Mouse (Mus musculus) kidney, embryonic 14.5 days (tissue): ENCODE measurements at regions not wholly inside any gene's neighbourhood (a gene's known extent, or its start where the extent isn't known, plus 50 kb on each side); places are given as distances from the start of the nearest gene placed in this dataset.

Experiments used
- ATAC-seq: fragments of 200-750 bp; cut with Nextera tagmentation; 2 replicates; pipeline ENCODE4 v1.8.0; 2017; ENCODE audit warnings: moderate number of reproducible peaks, mild to moderate bottlenecking, moderate TSS enrichment, moderate library complexity; ENCODE audit not compliant: low FRiP score, low TSS enrichment
- H3K27ac ChIP-seq: fragments of 300-500 bp; sonication (generic); 2 replicates; pipeline ENCODE4 v1.5.1; 2014; ENCODE audit warnings: low read depth, mild to moderate bottlenecking, low read length, moderate library complexity, mixed read lengths
- H3K27me3 ChIP-seq: fragments of 300-500 bp; sonication (generic); 2 replicates; pipeline ENCODE4 v1.6.1; 2014; ENCODE audit warnings: mild to moderate bottlenecking, low read length; ENCODE audit not compliant: control insufficient read depth, insufficient read depth
- H3K36me3 ChIP-seq: fragments of 300-500 bp; sonication (generic); 2 replicates; pipeline ENCODE4 v1.6.1; 2014; ENCODE audit warnings: low read length, mixed read lengths; ENCODE audit not compliant: control insufficient read depth, insufficient read depth
- H3K4me1 ChIP-seq: fragments of 300-500 bp; sonication (generic); 2 replicates; pipeline ENCODE4 v1.6.1; 2014; ENCODE audit warnings: low read length, mixed read lengths; ENCODE audit not compliant: control insufficient read depth, insufficient read depth
- H3K4me2 ChIP-seq: fragments of 300-500 bp; sonication (generic); replicated peaks from 2 replicates; pipeline ENCODE4 v1.6.1; 2014; ENCODE audit warnings: low read depth, mild to moderate bottlenecking, low read length
- H3K4me3 ChIP-seq: fragments of 300-500 bp; sonication (generic); 2 replicates; pipeline ENCODE4 v1.5.1; 2014; ENCODE audit warnings: mild to moderate bottlenecking, low read length
- H3K9ac ChIP-seq: fragments of 300-500 bp; sonication (generic); 2 replicates; pipeline ENCODE4 v1.6.1; 2014; ENCODE audit warnings: low read depth, mild to moderate bottlenecking, low read length, moderate library complexity
- H3K9me3 ChIP-seq: fragments of 300-500 bp; sonication (generic); 2 replicates; pipeline ENCODE4 v1.6.1; 2016; ENCODE audit warnings: low read length; ENCODE audit not compliant: control insufficient read depth
- WGBS: fragments of 180-500 bp; shearing (Covaris S2); extraction: QIAGEN DNeasy Blood & Tissue Kit; methylation state at CpG from one replicate; pipeline ENCODE4 v1.1.7; 2014; 5-methylcytosine and 5-hydroxymethylcytosine counted together

GRCm38 (mm10) chr9:47429691-47430090 lies 100.3 kb upstream of the Cadm1 start:
- Histone ChIP-seq H3K4me3 (no peak overlapping the region), H3K4me1 (no peaks in the 10 kb centered on the region), H3K4me2 (no peak overlapping the region), H3K9me3 (no peaks in the 10 kb centered on the region), H3K36me3 (no peaks in the 10 kb centered on the region), H3K9ac (no peak overlapping the region), H3K27ac (no peak overlapping the region), H3K27me3 (no peaks in the 10 kb centered on the region)
- no CpG with 5 or more reads among the region's 1 CpGs for WGBS
- no peak for ATAC-seq

GRCm38 (mm10) chr9:47432715-47433114 lies 97.3 kb upstream of the Cadm1 start:
- H3K4me3 ChIP-seq: no peak overlapping the region
- H3K27ac ChIP-seq: no peak overlapping the region
- no peaks in the 10 kb centered on the region for H3K27me3 ChIP-seq
- no peaks in the 10 kb centered on the region for H3K4me1 ChIP-seq
- H3K4me2 ChIP-seq: no peak overlapping the region
- no peaks in the 10 kb centered on the region for H3K9me3 ChIP-seq
- H3K9ac ChIP-seq: no peak overlapping the region
- ATAC-seq: no peak
- no peaks in the 10 kb centered on the region for H3K36me3 ChIP-seq
- WGBS: 76% methylated on average over 4 of the region's 4 CpGs

DNA sequence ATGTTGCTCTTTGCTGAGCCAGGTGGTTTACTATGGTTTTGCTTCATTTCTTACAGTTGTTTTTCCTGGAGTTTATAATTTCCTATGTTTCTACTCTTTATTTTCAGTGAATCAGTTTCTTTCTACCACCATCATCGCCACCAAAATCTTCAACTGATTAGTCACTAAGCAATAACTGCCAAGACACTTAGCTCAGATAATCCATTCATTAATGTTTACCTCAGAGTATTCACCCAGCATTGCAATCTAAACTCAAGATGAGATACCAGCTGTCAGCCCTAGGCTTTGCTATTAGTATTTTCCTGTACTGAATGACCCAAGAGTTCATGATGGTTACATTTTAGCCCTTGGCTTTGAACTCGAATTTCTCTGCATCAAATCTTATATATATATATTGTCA lies 96.8 kb upstream of the Cadm1 start:
- Histone ChIP-seq H3K4me1 (no peaks in the 10 kb centered on the region), H3K36me3 (no peaks in the 10 kb centered on the region), H3K9me3 (no peaks in the 10 kb centered on the region), H3K4me3 (no peak overlapping the region), H3K27ac (no peak overlapping the region), H3K27me3 (no peaks in the 10 kb centered on the region), H3K9ac (no peak overlapping the region), H3K4me2 (no peak overlapping the region)
- 72% methylated on average over 2 of the region's 2 CpGs for WGBS
- no peak for ATAC-seq

- 91% methylated on average over 2 of the region's 2 CpGs for WGBS
- Histone ChIP-seq H3K9me3 (no peaks in the 10 kb centered on the region), H3K27me3 (no peaks in the 10 kb centered on the region), H3K4me3 (no peak overlapping the region), H3K4me1 (no peaks in the 10 kb centered on the region), H3K27ac (no peak overlapping the region), H3K9ac (no peak overlapping the region), H3K36me3 (no peaks in the 10 kb centered on the region), H3K4me2 (no peak overlapping the region)
- ATAC-seq: no peak
Measured at GRCm38 (mm10) chr9:47434091-47434490, 95.9 kb upstream of the Cadm1 start.

DNA sequence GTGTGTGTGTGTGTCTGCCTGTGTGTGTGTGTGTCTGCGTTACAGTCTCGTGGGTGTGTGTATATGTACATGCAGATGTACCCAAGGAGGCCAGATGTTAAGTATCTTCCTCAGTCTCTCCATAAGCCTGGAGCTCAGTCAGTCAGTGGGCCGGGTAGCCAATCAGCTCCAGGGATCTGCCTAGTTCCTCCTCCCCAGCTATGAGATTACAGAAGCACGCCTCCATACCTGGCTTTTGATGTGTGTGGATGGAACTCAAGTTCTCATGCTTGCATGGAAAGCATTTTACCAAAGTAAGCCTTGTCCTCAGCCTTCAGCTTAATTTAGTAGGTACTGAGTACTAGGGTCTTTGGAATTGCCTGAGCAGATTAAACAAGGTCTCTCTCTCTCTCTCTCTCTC lies 91.0 kb upstream of the Cadm1 start:
- Histone ChIP-seq H3K4me2 (no peak overlapping the region), H3K9me3 (no peaks in the 10 kb centered on the region), H3K4me1 (peaks cover 6% of the 10 kb centered on the region; the same call in 1 of the 2 replicates), H3K4me3 (no peak overlapping the region), H3K27me3 (no peaks in the 10 kb centered on the region), H3K9ac (no peak overlapping the region), H3K36me3 (no peaks in the 10 kb centered on the region), H3K27ac (no peak overlapping the region)
- no peak for ATAC-seq
- 64% methylated on average over 4 of the region's 4 CpGs for WGBS

GRCm38 (mm10) chr9:47439506-47439905 lies 90.5 kb upstream of the Cadm1 start:
- no peak overlapping the region for H3K9ac ChIP-seq
- ATAC-seq: no peak
- 14% methylated on average over 11 of the region's 11 CpGs for WGBS
- peak overlapping the region; percentile 23 for H3K4me3 ChIP-seq
- H3K36me3 ChIP-seq: no peaks in the 10 kb centered on the region
- no peaks in the 10 kb centered on the region for H3K27me3 ChIP-seq
- H3K4me1 ChIP-seq: peaks cover 11% of the 10 kb centered on the region
- peak overlapping the region; percentile 48 for H3K4me2 ChIP-seq
- no peaks in the 10 kb centered on the region for H3K9me3 ChIP-seq
- no peak overlapping the region for H3K27ac ChIP-seq

- Histone ChIP-seq H3K4me3 (peak overlapping the region; percentile 23), H3K9ac (no peak overlapping the region), H3K36me3 (no peaks in the 10 kb centered on the region), H3K9me3 (no peaks in the 10 kb centered on the region), H3K4me1 (peaks cover 16% of the 10 kb centered on the region), H3K27me3 (no peaks in the 10 kb centered on the region), H3K4me2 (peak overlapping the region; percentile 48), H3K27ac (no peak overlapping the region)
- WGBS: 13% methylated on average over 6 of the region's 6 CpGs
- ATAC-seq: no peak
Measured at GRCm38 (mm10) chr9:47440128-47440527, 89.8 kb upstream of the Cadm1 start.

- Histone ChIP-seq H3K4me3 (no peak overlapping the region), H3K9ac (no peak overlapping the region), H3K27ac (no peak overlapping the region), H3K4me2 (no peak overlapping the region), H3K27me3 (no peaks in the 10 kb centered on the region), H3K9me3 (no peaks in the 10 kb centered on the region), H3K36me3 (no peaks in the 10 kb centered on the region), H3K4me1 (peaks cover 16% of the 10 kb centered on the region)
- WGBS: 91% methylated on average over 8 of the region's 8 CpGs
- no peak for ATAC-seq
Measured at GRCm38 (mm10) chr9:47441155-47441554, 88.8 kb upstream of the Cadm1 start.

- no peak for ATAC-seq
- Histone ChIP-seq H3K27ac (no peak overlapping the region), H3K4me1 (peaks cover 16% of the 10 kb centered on the region), H3K9me3 (no peaks in the 10 kb centered on the region), H3K4me2 (no peak overlapping the region), H3K9ac (no peak overlapping the region), H3K27me3 (no peaks in the 10 kb centered on the region), H3K4me3 (no peak overlapping the region), H3K36me3 (no peaks in the 10 kb centered on the region)
- 76% methylated on average over 2 of the region's 2 CpGs for WGBS
Measured at GRCm38 (mm10) chr9:47444168-47444567, 85.8 kb upstream of the Cadm1 start.

GRCm38 (mm10) chr9:47444752-47445151 lies 85.2 kb upstream of the Cadm1 start:
- 17% methylated on average over 1 of the region's 1 CpGs for WGBS
- Histone ChIP-seq H3K27ac (no peak overlapping the region), H3K4me1 (peaks cover 16% of the 10 kb centered on the region), H3K9ac (no peak overlapping the region), H3K27me3 (no peaks in the 10 kb centered on the region), H3K4me3 (no peak overlapping the region), H3K4me2 (no peak overlapping the region), H3K9me3 (no peaks in the 10 kb centered on the region), H3K36me3 (no peaks in the 10 kb centered on the region)
- ATAC-seq: no peak
